Mouse (Mus musculus) activated CD4-positive, CD25-positive, alpha-beta regulatory T cell, adult 4 months (primary cell): ENCODE data around the gene Stat3. TPM values are rescaled to one million over a fixed set of nuclear protein-coding genes. Genes with fewer than 3 reads are reported as not detected.

Experiments used
- ATAC-seq: one replicate; pipeline ENCODE4 v1.8.0; 2017
- polyA plus RNA-seq, 2 experiments: library from polyadenylated mRNA; unstranded; fragments of 100-300 nt; shearing (Covaris generic); gene quantifications; one replicate each; pipeline ENCODE4 v1.2.1; 2017

Gene Stat3
- polyA plus RNA-seq, 2 experiments from 2014 or later = 71.0 to 82.0 TPM

DNA sequence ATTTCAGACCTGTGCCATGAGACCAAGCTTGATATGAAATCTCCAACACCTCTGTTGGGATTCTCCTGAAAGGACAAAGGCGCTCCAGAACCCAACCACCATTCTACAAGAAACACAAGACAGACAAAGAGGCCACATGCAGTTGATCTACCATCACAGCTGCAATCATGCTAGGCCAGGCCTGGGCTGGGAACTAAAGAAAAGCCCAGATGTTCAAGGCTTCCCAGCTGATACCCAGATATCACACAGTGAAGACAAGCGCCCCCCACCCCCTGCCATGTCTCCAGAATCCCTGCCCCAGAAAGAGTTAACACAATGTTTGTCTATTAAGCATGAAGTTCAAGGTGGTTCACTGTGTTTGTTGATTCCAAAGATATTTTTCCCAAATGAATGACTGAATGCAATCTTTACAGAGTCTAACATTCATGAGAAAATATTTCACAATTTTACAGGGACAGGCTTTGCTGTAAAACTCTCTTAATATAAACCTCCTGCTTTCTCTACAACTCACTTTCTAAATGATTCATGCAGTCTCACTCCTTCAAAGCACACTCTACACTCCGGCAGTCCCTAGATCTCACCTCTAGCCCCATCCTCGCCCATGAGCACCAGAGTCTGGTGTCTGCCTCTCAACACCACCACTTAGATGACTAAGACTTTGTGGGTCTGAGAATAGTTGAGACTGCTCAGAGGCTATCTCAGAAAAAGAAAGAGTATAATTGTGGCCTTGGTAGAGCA is 18.3 kb downstream of the Stat3 start:
- peak; percentile 43 for ATAC-seq

DNA sequence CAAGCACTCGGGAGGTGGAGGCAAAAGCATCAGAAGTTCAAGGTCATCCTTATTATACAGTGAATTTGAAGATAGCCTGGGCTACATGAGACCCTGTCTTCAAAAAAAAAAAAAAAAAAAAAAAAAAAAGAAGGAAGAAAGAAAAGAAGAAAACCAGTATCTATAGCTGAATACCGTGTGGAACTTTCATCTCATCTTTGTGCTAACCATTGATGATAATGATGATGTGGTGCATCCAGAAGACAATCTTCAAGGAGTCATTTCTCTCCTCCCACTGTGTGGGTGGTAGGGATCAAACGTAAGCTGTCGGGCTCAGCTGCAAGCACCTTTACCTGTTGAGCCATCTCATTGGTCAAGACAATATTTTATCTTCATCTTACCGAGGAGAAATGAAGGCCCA is 21.3 kb downstream of the Stat3 start:
- no peak for ATAC-seq

DNA sequence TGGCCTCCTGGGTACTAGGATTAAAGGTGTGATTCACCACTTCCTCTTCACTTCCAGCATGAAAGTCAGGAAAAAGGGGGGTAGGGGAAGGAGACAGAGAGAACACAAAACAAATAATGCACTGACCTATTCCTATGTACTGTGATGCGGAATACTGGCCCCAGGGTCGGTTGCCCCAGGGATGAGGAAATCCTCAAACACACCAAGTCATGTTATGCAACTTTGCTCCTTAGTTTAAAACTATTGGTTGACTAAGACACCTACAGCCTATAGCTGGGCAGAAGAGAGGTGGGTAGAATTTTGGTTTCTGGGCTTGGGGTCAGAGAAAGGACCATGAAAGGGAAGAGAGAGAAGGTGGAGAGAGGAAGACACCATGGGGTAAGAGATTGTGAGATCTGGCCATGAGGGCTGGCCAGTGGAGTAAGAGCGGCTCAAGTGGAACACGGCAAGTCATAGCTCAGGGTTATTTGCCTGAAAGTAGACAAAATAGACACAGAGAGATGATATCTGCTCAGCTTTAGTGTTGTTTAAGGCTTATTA is 22.8 kb downstream of the Stat3 start:
- ATAC-seq = no peak

DNA sequence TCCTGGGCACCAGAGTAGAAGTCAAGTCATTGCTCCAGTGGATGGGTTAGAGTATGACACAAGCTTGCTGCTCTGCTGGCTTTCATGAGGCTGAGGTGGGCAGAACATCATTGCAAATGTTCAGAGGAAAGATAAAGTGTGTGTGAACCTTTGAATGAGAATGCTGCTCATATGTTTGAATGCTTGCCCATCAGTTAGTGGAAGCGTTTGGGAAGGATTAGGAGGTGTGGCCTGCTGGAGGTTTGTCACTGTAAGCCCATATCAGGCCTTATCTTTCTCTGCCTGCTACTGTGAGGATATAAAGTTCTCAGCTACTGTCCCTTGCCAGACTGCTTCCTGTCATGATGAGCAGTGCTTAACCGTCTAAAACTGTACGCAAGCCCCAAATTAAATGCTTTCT is 24.3 kb downstream of the Stat3 start:
- ATAC-seq = no peak

DNA sequence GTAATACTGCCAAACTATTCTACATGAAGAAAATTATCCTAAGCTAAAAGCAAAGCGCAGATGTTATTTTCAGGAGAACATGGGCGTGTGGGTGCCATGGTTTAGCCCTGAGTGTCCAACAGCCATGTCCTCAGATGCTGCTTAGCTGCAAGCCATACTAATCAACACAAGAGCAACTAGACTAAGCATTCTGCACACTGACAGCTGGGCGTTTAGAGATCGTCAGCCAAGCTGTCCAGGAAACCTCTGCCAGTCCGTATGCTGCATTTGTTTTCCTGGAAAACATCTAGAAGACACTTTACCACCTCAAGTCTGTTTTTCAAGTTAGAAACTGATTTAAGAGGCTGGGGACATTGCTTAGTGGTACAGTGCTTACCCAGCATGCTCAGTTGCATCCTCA is 24.9 kb downstream of the Stat3 start:
- no peak for ATAC-seq

DNA sequence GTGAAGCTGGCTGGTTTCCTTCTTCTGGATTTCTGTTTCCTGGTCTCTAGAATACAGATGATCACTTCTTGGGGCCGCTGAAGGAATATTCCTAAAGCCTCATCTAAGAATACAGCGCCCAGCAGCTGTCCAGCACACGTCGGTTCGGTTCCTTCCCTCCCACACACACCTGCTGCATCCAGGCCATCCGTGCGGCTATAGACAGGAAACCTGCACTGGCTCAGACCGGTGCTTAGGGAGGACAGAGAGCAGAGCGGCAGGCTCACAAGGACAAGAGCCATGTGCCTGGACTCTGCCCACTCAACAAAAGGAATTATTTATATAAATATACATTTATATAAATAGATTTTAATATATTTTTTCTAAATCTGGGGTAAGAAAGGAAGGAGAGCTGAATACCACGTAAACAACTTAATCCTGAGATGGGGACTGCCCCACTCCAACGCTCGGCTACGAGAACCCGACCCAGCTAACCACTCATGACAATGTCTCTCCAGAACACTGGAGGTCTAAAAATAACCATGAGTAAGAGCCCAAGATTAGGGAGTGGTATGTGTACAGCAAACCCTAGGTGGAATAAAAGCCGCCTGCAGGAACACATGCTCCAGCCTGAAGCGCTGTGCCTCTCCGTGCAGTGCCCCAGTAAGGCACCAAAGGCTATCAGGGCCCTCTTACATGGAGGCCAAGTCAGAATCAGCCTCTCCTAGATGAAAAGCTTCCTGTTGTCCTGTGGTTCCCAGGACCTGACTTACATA is 26.8 kb downstream of the Stat3 start:
- ATAC-seq = peak; percentile 73

DNA sequence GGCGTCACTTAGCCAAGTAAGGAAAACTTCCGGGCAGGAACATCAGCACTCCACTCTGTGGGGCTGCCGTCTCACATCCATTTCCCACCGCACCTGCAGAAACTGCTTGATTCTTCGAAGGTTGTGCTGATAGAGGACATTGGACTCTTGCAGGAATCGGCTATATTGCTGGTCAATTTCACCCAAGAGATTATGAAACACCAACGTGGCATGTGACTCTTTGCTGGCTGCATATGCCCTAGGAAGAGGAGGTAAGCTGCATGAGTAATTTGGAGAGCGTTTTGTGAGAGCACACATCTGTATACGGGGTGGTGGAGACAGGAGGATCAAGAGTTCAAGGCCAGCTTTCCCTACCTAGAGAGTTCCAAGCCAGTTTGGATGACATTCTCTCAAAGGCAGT is 30.8 kb downstream of the Stat3 start:
- ATAC-seq = no peak

DNA sequence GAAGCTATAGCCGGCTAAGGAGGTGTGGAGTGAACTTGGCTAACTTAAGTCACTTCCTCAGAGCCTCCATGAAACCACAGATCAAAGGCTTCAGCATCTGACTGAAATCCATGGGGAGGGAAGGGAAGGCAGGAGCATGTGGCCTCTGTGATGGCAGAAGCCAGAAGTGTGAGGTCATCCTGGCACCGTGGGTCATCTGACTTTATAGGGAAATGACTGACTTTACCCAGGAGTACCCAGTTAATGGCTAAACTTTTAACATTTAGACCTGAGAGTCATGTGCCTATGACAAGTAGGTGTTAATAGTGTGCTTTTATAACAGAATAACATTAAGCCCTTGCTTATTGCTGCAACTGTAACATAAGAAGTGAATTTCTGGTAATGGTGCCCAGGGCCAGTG is 31.2 kb downstream of the Stat3 start:
- no peak for ATAC-seq

DNA sequence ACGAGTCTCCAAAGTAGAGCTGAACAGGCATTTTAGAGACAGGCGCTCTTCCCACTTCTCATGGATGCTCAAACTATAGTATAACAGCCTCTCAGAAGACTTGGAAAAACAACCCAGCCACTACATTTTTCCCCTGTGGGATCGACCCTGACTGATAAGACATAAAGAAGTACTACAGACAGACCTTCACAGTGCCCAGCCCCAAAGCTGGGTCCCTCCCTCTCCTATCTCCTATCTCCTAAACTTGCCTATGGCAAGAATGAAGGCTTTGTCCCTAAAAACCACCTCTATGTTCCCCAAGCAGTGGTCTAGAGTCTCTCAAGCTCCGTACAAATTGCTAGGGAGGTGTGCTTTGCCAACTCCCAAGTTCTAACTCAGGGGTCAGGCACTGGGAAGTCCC is 32.5 kb downstream of the Stat3 start:
- no peak for ATAC-seq

DNA sequence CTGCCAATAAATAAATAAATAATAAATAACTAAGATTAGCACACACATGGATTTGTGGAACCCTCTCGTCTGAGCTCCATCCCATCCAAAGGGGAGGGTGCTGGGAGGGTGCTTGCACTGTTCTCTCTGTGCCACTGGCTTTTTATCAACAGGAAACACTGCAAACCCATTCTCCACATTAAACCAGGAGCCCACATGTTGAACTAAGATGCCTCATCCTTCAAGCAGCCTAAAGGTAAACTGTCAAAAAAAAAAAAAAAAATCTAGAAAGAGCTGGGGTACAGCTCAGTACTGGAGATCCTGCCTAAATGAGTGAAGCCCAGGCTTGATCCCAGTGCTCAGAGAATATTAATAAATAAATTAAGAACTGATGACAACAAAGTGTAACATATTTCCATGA is 33.4 kb downstream of the Stat3 start:
- ATAC-seq = no peak

DNA sequence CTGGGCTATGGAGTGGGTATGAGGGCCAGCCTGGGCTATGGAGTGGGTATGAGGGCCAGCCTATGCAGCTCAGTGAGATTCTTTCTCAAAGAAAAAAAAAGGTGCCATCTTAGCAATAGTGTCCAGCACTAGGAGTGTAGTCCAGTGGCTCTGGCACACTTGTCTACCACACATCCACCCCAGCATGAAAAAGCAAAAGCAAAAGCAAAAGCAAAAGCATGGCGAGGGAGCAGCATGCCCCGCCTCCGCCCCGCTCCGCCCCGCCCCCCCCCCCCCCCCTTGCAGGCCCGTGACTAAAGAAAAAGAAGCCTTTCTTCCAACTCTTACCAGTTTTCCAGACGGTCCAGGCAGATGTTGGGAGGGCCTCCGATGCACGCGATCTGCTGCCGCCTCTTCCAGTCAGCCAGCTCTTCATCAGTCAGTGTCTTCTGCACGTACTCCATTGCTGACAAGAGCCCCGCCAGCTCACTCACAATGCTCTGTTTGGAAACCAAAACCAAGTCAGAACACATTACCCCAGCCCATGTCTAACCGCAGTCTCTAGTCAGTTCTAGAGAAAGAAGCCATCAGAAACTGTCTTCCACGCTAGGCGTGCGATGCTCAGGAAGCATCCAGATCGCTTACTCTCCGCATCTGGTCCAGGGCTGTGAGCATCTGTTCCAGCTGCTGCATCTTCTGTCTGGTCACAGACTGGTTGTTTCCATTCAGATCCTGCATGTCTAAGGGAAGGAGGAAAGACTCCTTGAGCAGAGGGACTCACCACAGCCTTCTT is 34.6 kb downstream of the Stat3 start:
- peak; percentile 91 for ATAC-seq

DNA sequence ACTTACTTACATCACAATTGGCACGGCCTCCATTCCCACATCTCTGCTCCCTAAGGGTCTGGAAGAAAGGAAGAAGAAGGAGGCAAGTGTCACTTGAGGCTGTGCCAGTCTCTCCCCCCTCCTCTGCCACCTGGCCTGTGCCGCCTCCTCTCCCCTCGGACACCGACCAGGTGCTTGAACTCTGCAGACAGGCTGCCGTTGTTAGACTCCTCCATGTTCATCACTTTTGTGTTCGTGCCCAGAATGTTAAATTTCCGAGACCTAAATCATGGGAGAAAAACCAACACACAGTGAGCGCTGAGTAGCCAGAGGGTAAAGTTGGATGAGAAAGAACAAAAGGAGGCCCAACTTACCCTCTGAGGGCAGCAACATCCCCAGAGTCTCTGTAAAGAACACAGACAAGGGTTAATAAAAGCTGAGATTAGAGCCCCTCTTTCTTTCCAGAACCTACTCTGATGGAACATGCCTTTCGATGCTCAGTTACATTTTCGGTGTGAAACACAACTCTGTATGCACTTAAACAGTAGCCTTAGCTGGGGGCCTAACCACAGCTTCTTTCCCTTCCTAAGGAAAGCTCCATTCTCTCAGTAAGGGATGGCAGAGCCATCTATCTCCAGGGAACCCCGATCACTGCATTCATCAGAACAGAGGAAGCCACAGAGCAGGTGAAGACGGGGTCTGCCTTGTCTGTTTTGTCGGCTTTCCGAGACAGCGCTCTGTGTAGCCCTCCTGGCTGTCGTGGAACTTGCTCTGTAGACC is 40.7 kb downstream of the Stat3 start:
- no peak for ATAC-seq

DNA sequence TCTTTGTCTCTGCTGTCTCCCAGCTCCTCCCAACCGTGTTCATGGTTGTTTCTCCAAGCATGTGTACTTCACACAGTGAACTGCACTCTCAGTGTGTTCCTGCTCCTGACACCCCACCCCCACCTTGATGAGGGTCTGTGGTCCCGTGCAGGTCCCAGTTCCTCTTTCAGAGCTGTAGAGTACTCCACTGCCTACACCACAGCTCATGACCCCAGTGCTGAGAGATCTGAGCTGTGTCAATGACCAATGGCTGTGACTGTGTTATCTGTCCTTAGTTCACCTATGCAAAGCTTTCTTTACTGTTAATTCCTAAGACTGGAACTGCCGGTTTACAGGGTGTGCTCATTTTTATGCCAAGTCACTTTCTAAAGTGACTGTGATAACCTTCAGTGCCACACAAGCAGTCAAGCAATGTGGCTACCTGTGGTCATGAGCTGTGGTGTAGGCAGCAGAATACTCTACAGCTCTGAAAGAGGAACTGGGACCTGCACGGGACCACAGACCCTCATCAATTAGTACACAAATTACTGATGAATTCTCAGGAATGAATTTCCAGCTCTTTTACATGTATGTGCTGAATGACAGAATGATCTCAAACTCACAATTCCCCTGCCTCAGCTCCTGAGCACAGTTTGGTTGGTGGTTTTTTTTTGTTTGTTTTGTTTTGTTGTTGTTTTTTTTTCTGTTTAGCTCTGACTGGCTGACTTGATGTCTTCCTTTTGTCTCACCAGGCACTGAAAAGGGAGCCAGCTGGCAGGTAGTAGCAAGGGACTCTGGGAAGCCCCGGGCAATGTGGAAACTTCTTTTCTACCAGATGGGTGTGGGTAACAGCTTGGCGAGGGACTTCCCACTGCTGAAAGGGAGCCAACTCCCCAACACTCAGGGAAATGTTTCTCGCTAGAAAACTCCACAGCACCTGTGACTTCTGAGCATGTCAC is 41.8 kb downstream of the Stat3 start:
- ATAC-seq = peak; percentile 80

DNA sequence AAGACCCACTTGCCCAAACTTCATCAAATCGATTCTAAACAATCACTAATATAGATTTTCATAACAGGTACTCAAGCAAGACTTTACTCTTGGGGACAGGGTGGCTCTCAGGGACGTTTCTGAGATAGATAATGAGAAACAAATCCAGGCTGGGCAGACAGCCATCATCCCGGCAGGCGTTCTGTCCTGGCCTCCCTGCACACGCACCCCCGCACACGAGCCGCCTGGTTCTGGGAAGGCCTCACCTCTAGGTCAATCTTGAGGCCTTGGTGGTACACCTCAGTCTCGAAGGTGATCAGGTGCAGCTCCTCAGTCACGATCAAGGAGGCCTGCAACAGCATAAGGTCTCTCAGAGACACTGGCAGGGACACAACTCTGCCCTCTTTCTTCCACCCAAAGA is 43.3 kb downstream of the Stat3 start:
- ATAC-seq = no peak

DNA sequence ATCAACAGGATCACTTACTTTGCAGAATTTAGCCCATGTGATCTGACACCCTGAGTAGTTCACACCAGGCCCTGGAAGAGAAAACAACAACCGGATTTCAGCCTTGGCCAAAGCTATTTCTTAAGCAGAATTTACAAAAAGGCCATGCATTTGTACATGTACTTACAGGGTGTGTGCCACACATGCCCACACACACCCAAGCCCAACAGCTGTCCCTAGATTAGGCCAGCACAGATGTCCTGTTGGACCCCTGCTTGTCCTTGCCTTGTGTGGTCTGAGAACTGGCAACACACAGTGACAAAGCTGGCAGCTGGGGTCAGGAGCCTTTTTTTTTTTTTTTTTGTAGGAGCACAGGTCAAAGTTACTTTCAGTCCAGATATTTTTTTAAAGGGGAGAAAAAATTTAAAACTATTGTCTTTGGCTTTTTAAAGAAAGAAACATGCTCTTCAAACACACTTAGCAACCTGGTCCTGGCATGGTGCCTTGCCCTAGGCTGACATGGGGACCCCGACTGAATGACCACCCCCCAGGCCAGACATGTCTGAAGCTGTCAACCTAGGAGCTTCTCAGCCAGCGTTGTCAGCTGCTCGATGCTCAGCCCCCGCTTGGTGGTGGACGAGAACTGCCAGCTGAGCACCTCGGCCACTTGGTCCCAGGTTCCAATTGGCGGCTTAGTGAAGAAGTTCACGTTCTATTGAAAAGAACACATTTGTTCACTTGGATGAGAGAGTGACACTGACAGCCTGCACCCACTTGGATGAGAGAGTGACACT is 45.0 kb downstream of the Stat3 start:
- ATAC-seq = no peak

DNA sequence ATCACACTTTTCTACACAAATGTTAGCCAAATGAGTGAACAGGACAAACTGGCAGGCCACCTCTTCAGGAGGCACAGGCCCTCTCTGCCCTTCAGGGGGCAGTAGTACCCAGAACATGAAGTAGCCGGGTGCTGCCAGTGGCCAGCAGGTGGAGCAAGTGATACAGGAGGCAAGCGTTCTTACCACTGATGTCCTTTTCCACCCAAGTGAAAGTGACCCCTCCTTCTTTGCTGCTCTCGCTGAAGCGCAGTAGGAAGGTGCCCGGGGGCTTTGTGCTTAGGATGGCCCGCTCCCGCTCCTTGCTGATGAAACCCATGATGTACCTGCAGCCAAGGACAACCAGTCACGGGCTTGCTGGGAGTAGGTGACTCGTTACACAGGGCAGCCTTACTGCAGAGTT is 45.9 kb downstream of the Stat3 start:
- ATAC-seq = peak; percentile 53

DNA sequence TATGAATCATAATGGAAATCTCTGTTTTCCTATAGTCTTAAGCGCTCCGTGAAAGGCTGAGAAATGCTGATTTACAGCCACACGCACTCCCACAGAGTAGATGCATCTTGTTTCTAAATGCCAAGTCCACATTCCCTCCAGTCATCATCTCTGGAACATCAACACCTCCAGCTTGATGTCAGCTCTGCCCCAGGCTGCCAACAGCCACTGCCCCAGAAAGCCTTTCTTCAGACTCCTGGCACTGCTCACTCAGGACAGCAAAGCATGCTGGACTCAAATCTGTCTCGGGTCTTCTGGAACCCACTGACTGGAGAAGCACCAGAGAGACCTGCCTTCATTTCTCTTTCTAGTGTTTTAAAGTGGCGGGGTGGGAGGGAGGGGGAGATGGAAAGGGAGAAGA is 46.9 kb downstream of the Stat3 start:
- ATAC-seq = no peak

DNA sequence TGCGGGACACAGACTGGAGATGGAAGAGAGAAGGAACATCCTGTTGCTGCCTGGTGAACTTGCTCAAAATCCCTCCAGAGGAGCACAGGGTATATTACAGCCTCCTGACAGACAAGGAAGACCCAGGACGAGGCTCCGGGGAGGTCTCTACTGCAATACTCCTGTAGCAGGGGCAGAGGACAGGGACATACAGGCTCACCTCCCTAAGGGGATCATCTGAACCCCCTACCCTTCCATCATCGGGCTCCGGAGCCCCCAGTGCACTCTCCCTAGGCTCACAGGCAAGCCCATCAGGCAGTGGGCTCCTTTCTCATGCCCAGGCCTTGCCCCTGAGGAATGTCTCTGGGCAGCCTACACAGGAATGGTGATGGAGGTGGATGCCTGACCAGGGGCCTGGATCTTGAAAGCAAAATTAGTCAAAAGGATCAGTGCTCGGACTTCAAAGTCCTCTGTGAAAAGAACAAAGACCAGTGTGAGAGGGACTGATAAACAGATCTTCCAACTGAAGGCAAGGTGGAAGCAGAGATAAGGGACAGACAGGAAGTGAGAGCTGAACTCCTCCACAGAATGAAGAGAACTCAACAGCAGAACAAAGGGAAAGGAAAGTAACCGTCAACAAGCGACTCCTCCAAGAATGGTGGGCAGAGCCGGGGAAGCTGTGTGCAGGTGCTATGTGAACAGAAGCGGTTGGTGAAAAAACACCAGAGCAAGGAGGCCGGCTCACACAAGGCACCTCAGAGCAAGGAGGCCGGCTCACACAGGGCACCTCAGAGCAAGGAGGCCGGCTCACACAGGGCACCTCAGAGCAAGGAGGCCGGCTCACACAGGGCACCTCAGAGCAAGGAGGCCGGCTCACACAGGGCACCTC is 47.9 kb downstream of the Stat3 start:
- ATAC-seq = peak; percentile 49

DNA sequence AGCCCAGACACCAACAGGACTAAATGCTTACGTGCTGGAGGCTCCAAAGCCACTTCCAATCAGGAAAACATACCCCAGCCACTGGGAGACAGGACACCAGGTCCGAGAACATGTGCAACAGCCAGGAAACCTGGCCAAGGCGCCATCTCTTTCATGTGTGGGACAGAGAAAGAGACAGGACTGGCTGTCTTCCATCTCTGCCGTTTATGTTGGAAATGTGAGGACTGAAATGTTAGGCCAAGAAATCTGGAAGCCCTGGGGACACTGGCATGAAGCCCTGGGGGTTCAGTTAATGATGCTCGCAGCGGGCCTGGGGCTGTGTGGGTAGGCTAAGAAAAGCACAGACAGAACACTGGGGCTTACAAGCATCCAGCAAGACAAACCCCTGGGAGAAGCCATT is 48.9 kb downstream of the Stat3 start:
- no peak for ATAC-seq
